Mouse (Mus musculus) midbrain, embryonic 12.5 days (tissue): ENCODE results near the gene Pla2g16. TPM values are rescaled to one million over a fixed set of nuclear protein-coding genes. Genes with fewer than 3 reads are reported as not detected.
A peak's percentile ranks its signal among the peaks of the same experiment; 100 is the strongest.

ENCODE experiments used
- ATAC-seq: fragments of 200-750 bp; cut with Nextera tagmentation; 2 replicates; pipeline ENCODE4 v1.8.0; 2017; ENCODE audit warnings: low read depth, moderate TSS enrichment, moderate library complexity; ENCODE audit not compliant: low FRiP score
- H3K27ac ChIP-seq: fragments of 300-500 bp; sonication (generic); replicated peaks from 2 replicates; pipeline ENCODE4 v1.5.1; 2016; ENCODE audit warnings: mild to moderate bottlenecking
- H3K27me3 ChIP-seq: fragments of 300-500 bp; sonication (generic); 2 replicates; pipeline ENCODE4 v1.6.1; 2016; ENCODE audit warnings: mild to moderate bottlenecking
- H3K36me3 ChIP-seq: fragments of 300-500 bp; sonication (generic); 2 replicates; pipeline ENCODE4 v1.6.1; 2016
- H3K4me1 ChIP-seq: fragments of 300-500 bp; sonication (generic); 2 replicates; pipeline ENCODE4 v1.6.1; 2016
- H3K4me2 ChIP-seq: fragments of 300-500 bp; sonication (generic); replicated peaks from 2 replicates; pipeline ENCODE4 v1.6.1; 2016; ENCODE audit warnings: mild to moderate bottlenecking, moderate library complexity
- H3K4me3 ChIP-seq: fragments of 300-500 bp; sonication (generic); 2 replicates; pipeline ENCODE4 v1.5.1; 2016; ENCODE audit warnings: mild to moderate bottlenecking
- H3K9ac ChIP-seq: fragments of 300-500 bp; sonication (generic); replicated peaks from 2 replicates; pipeline ENCODE4 v1.6.1; 2016; ENCODE audit warnings: mild to moderate bottlenecking, moderate library complexity
- H3K9me3 ChIP-seq: fragments of 300-500 bp; sonication (generic); 2 replicates; pipeline ENCODE4 v1.6.1; 2016; ENCODE audit warnings: mild to moderate bottlenecking
- WGBS: fragments of 180-500 bp; shearing (Covaris S2); methylation state at CpG from one replicate; pipeline ENCODE4 v1.1.7; 2016; 5-methylcytosine and 5-hydroxymethylcytosine counted together
- polyA plus RNA-seq: library from polyadenylated mRNA; unstranded; fragments of >200 nt; fragmentation: Nextera tagmentation; extraction: Ambion mirVana; gene quantifications from 2 replicates; pipeline ENCODE4 v1.2.1, GENCODE M21; 2016

Gene Pla2g16
- polyA plus RNA-seq, result 2.1 and 2.3 TPM in 2 replicates

DNA sequence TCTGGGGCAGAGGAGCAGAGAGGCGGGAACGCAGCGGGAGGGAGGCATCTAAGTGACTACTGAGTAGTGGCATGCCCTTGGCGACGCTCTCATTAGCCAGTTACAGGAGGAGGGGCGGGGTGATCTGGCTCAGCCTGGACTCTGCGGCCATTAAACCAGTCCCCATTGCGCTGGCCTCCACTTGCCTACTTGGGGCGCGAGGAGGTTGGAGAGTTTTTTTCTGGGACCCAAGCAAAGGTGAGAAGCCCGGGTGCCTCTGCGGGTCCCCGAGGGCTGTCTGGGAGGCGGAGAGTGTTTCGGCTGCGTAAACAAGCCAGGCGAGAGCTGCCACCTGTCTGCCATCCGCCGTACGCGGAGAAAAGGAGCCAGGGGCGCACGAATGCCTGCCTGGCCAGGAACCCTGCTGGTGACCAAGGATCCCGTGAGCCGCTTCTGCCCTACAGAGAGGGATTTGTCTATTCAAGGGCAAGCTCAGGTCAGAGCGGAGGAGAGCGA, at the start of gene Pla2g16:
Gene Pla2g16 (plus strand): TSS at position 132 of the 495 bp plus-strand sequence.
- Histone ChIP-seq H3K4me2 (peak within 1 kb of the TSS; percentile 71), H3K9ac (no peak within 1 kb of the TSS; the same call in 1 of the 2 replicates), H3K4me1 (peaks cover 12% of the 10 kb centered on the region), H3K4me3 (peak within 1 kb of the TSS; percentile 41), H3K27ac (no peak within 1 kb of the TSS), H3K36me3 (no peaks in the 10 kb centered on the region), H3K9me3 (no peaks in the 10 kb centered on the region), H3K27me3 (peaks cover 25% of the 10 kb centered on the region)
- WGBS, result under 1% methylated on average over 27 of the region's 27 CpGs
- peak; percentile 82 for ATAC-seq

DNA sequence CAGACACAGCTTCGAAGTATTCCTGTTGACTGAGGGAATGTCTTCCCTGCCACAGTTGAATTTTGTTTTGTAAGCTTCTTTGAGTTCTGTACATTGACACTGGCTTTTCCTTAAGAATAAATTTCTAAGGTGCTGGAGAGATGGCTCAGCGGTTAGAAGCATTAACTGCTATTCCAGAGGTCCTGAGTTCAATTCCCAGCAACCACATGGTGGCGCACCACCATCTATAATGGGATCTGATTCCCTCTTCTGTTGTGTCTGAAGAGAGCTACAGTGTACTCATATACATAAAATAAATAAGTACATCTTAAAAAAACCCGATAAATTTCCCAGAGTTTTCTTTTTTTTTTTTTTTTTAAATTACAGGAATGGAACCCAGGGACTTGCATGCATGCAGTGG, 49.2 kb upstream of the Pla2g16 start:
- Histone ChIP-seq H3K9me3 (no peaks in the 10 kb centered on the region), H3K4me1 (no peaks in the 10 kb centered on the region), H3K27ac (no peak overlapping the region), H3K4me3 (no peak overlapping the region), H3K36me3 (peaks cover 12% of the 10 kb centered on the region; the same call in 1 of the 2 replicates), H3K27me3 (no peaks in the 10 kb centered on the region), H3K4me2 (no peak overlapping the region), H3K9ac (no peak overlapping the region)
- WGBS, result 72% methylated on average over 4 of the region's 4 CpGs
- no peak for ATAC-seq

DNA sequence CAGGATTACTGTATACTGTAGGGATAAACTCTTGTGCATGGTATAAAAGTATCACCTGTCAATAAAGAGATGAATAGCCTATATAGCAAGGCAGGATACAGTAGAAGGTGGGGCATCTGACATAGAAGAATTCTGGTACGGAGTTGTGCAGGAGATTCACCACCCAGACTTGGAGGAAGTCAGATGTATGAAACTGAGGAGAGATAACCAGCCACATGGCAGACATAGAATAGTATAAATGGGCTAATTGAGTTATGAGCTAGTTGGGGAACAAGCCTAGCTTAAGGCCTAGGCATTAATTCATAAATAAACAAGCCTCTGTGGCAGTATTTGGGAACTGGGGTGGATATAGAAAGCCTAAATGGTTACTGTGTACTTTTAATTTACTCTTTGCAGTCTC, 40.8 kb upstream of the Pla2g16 start:
- 90% methylated on average over 1 of the region's 1 CpGs for WGBS
- peaks cover 18% of the 10 kb centered on the region for H3K36me3 ChIP-seq
- no peak overlapping the region for H3K9ac ChIP-seq
- no peak overlapping the region for H3K27ac ChIP-seq
- no peaks in the 10 kb centered on the region for H3K9me3 ChIP-seq
- no peaks in the 10 kb centered on the region for H3K4me1 ChIP-seq
- no peak overlapping the region for H3K4me3 ChIP-seq
- H3K27me3 ChIP-seq, result no peaks in the 10 kb centered on the region
- H3K4me2 ChIP-seq, result no peak overlapping the region
- no peak for ATAC-seq

DNA sequence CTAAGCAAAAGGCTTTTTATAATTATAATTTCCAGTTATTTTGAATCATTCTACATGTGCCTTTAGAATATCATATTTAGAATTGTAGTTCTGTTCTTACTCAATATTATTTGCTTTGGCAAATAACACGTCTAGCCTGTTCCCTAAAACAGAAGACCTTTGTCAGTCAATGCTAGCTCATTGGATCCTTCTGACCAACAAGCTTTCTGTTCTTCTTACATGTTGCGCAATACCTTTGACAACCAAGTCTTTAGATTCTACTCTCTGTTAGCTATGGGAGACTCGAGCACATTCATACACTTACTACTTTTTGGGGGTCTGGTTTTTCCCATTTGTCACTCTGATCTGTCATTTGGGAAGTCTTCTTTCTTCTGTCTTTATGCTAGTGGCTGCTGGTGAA, 35.6 kb upstream of the Pla2g16 start:
- H3K36me3 ChIP-seq, result peaks cover 36% of the 10 kb centered on the region
- no peak for ATAC-seq

DNA sequence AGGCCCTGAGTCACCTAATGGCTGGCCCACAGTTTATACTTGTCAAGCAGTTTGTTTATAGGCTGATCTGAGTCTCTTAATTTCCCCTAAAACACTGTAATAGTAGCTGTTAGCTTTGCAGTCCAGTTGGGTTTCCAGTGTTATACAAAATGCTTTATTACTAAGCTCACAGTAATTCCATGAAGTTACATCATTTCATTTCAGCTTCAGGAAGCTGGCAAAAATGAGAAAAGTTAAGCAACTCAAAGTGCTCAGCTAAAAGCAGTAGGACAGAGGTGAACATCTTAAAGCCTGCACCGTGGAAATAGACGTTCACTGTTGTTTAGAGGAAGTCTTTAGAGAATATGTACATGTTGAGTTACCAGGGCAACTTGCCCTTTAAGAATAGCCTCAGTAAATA, 34.4 kb upstream of the Pla2g16 start:
- no peaks in the 10 kb centered on the region for H3K4me1 ChIP-seq
- H3K36me3 ChIP-seq, result peaks cover 24% of the 10 kb centered on the region
- no peak overlapping the region for H3K4me2 ChIP-seq
- no peak overlapping the region for H3K4me3 ChIP-seq
- 97% methylated on average over 2 of the region's 2 CpGs for WGBS
- no peak overlapping the region for H3K9ac ChIP-seq
- no peaks in the 10 kb centered on the region for H3K27me3 ChIP-seq
- ATAC-seq, result no peak
- H3K9me3 ChIP-seq, result 0 out of 2 replicates have a peak, but pooled peaks cover 4% of the 10 kb centered on the region
- H3K27ac ChIP-seq, result no peak overlapping the region

More for the DNA sequence above, 35.6 kb upstream of the Pla2g16 start:
- Histone ChIP-seq H3K4me3 (no peak overlapping the region), H3K27me3 (no peaks in the 10 kb centered on the region), H3K4me2 (no peak overlapping the region), H3K27ac (no peak overlapping the region), H3K9me3 (0 out of 2 replicates have a peak, but pooled peaks cover 4% of the 10 kb centered on the region), H3K9ac (no peak overlapping the region), H3K4me1 (no peaks in the 10 kb centered on the region)
- 90% methylated on average over 3 of the region's 3 CpGs for WGBS

DNA sequence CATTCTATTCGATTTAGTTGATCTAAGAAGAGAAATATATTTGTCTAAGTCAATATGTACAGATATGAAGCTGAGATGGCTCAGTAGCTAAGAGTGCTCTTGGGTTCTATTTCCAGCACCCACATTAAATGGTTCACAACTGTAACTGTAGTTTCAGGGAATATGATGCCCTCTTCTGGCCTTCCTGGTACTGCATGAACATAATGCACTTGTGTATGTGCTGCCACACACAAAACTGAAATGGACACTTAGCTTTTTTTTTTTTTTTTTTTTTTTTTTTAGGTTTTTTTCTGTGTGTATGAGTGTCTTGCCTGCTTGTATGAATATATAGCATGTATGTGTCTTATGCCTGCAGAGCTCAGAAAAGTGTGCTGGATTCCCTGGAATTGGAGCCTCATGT, 34.0 kb upstream of the Pla2g16 start:
- WGBS, result 94% methylated on average over 1 of the region's 1 CpGs
- Histone ChIP-seq H3K27me3 (no peaks in the 10 kb centered on the region), H3K27ac (no peak overlapping the region), H3K4me3 (no peak overlapping the region), H3K4me1 (no peaks in the 10 kb centered on the region), H3K4me2 (no peak overlapping the region), H3K9ac (no peak overlapping the region), H3K9me3 (0 out of 2 replicates have a peak, but pooled peaks cover 4% of the 10 kb centered on the region), H3K36me3 (peaks cover 23% of the 10 kb centered on the region)
- no peak for ATAC-seq

DNA sequence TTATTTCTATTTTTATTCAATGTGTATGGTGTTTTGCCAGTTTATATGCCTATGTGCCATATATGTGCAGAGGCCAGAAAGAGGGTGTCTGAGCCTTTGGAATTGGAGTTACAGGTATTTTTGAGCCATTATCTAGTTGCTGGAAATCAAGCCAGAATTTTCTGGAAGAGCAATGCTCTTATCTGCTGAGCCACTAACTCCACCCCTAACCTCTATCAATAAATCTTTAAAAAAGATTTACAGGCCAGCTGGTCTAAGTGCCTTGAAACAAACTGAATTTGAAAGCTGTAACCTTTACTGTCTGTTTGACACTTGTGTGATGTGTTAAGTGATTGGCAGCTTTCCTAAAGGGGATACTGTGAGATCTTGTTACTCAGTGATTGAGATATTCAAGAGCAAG, 33.5 kb upstream of the Pla2g16 start:
- H3K27me3 ChIP-seq, result no peaks in the 10 kb centered on the region
- H3K4me1 ChIP-seq, result no peaks in the 10 kb centered on the region
- 0 out of 2 replicates have a peak, but pooled peaks cover 4% of the 10 kb centered on the region for H3K9me3 ChIP-seq
- ATAC-seq, result no peak
- peaks cover 23% of the 10 kb centered on the region for H3K36me3 ChIP-seq
- H3K4me3 ChIP-seq, result no peak overlapping the region
- no peak overlapping the region for H3K4me2 ChIP-seq
- no peak overlapping the region for H3K27ac ChIP-seq
- no peak overlapping the region for H3K9ac ChIP-seq

DNA sequence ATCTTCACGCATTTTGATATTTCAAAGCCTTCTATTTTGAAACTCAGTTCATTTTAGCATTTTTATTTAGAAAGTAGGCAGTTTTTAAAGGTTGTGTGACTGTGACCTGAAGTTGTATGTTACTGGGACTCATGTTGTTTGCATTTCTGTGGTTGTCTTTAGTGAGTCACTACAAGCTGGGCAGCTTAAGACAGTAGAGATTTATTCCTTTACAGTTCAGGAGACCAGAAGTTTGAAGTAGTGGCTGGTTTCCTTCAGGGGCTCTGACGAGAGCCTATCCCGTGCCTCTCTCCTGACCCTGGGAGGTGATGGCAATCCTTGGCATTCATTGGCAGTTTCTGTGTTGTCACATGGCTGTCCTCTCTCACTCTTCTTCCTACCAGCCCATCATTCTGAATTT, 32.4 kb upstream of the Pla2g16 start:
- Histone ChIP-seq H3K9me3 (0 out of 2 replicates have a peak, but pooled peaks cover 4% of the 10 kb centered on the region), H3K36me3 (peaks cover 21% of the 10 kb centered on the region), H3K9ac (no peak overlapping the region), H3K4me3 (no peak overlapping the region), H3K27me3 (no peaks in the 10 kb centered on the region), H3K4me2 (no peak overlapping the region), H3K27ac (no peak overlapping the region), H3K4me1 (no peaks in the 10 kb centered on the region)
- ATAC-seq, result no peak
- WGBS, result 82% methylated on average over 3 of the region's 3 CpGs

DNA sequence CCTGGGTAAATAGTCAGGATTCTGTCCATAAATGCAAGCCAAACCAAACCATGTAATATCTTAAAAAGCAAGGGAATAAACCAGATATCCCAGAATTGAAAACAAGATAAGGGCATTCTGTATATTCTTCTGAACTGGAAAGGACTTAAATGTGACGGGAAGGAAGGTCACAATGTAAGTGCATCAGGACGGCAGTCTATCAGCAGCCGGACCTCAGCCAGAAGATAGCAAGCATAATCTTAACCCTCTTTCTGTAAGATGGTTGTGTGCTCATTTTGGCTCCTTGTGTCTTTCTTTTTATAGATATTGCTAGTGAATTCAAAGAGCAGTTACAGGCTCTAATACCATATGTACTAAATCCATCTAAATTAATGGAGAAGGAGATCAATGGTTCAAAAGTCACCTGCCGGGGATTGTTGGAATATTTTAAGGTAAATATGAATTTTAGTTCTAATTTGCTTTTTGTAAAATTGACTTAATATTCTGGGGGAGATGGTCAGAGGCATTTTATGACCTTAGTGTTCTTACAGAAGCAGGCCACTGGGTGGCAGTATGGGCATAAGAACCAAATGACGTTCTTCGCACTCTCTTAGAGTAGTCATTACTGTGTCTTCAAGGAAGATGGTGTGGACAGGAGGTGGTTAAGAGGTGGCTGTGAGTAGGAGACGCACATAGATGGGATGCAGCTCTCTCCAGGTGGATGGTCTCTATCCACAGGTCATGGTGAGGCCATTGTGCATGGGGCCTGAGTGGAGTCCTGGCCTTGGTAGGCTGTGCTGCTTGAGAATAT, 28.4 kb upstream of the Pla2g16 start:
- H3K4me3 ChIP-seq, result no peak overlapping the region
- WGBS, result 58% methylated on average over 7 of the region's 7 CpGs
- H3K27ac ChIP-seq, result no peak overlapping the region
- ATAC-seq, result peak; percentile 58
- peaks cover 22% of the 10 kb centered on the region for H3K36me3 ChIP-seq
- no peaks in the 10 kb centered on the region; the same call in 1 of the 2 replicates for H3K4me1 ChIP-seq
- H3K4me2 ChIP-seq, result no peak overlapping the region
- H3K27me3 ChIP-seq, result no peaks in the 10 kb centered on the region
- no peak overlapping the region for H3K9ac ChIP-seq
- H3K9me3 ChIP-seq, result no peaks in the 10 kb centered on the region

DNA sequence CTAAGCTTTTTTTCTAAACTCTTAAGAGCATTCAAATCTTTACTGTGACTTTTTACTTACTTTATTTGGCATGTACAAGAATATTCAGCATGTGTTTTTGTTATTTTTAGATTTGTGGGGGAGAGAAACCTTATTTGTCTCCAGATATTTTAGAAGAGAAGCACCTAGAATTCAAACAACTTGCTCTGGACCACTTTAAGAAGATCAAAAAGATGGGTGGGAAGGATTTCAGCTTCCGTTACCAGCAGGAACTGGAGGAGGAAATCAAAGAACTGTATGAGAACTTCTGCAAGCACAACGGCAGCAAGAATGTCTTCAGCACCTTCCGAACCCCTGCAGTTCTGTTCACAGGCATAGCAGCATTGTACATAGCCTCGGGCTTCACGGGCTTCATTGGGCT, 25.4 kb upstream of the Pla2g16 start:
- Histone ChIP-seq H3K9me3 (no peaks in the 10 kb centered on the region), H3K4me3 (no peak overlapping the region), H3K9ac (no peak overlapping the region), H3K4me2 (no peak overlapping the region), H3K27ac (no peak overlapping the region), H3K4me1 (no peaks in the 10 kb centered on the region; the same call in 1 of the 2 replicates), H3K27me3 (no peaks in the 10 kb centered on the region), H3K36me3 (peaks cover 28% of the 10 kb centered on the region)
- ATAC-seq, result no peak
- WGBS, result 93% methylated on average over 5 of the region's 5 CpGs

DNA sequence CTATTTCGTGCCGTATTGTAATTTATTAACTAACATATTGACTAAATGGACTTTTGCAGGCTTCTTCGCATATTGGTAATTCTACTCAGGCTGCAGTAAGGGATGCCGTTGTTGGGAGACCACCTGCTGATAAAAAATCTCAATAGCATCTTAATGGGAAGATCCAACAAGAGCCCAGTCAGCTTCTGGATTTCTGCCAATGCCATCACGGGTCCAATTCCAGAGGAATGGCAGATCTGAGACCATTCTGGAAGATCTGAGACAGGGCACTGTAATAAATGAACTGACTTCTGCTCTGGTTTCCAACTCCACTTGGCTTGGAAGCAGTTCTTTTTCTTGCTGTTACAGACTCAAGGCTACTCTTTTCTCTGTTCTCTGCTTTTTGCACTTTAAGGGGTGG, 23.4 kb upstream of the Pla2g16 start:
- Histone ChIP-seq H3K9ac (no peak overlapping the region), H3K27me3 (no peaks in the 10 kb centered on the region), H3K4me3 (no peak overlapping the region), H3K27ac (no peak overlapping the region), H3K36me3 (peaks cover 28% of the 10 kb centered on the region), H3K4me2 (no peak overlapping the region), H3K4me1 (no peaks in the 10 kb centered on the region; the same call in 1 of the 2 replicates), H3K9me3 (no peaks in the 10 kb centered on the region)
- WGBS, result 87% methylated on average over 5 of the region's 5 CpGs
- ATAC-seq, result no peak

DNA sequence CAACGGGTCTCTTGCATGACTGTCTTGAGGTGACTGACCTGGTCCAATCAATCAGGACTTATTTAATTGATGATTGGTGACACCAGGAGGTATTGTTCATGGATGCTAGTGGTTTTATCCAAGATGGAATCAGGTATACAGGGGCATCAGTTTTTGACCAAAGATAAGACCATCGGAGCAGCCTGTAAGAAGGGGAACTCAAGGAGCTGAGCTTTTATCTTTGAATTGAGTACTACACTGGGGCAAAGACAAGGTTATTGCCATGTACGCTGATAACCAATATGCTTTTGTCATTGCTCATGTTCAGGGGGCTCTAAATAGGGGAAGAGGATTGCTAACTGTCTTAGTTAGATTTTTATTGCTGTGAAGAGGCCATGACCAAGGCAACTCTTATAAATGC, 8.3 kb upstream of the Pla2g16 start:
- H3K36me3 ChIP-seq, result no peaks in the 10 kb centered on the region
- no peak overlapping the region for H3K27ac ChIP-seq
- H3K4me2 ChIP-seq, result no peak overlapping the region
- H3K27me3 ChIP-seq, result no peaks in the 10 kb centered on the region
- 91% methylated on average over 3 of the region's 3 CpGs for WGBS
- ATAC-seq, result no peak
- H3K4me1 ChIP-seq, result no peaks in the 10 kb centered on the region
- H3K4me3 ChIP-seq, result no peak overlapping the region
- no peaks in the 10 kb centered on the region for H3K9me3 ChIP-seq
- no peak overlapping the region for H3K9ac ChIP-seq
